Comparison of ENCODE assay signal across 18 mouse cellular contexts in genomic region chr12:31755885-31756755, GRCm38 (mm10). TPM values are rescaled to one million over a fixed set of nuclear protein-coding genes. Genes with fewer than 3 reads are reported as not detected.
DNase-seq lines count a peak whose midpoint lies in the region; ATAC-seq and TF ChIP-seq lines count a peak whose summit lies in the region.
"Had no signal": no experiment of that assay in that cellular context is flagged by ENCODE, and none has a peak within 500 bp of the region (broad histone marks: within the 10 kb centered on the region; RNA-seq: fewer than 3 reads in every experiment).

No protein-coding gene starts in this region.

- H3K4me3 ChIP-seq in kidney, postnatal 0 days (replicated peaks; ENCODE audit: low read depth, low read length) = no peak overlapping the region
- no peak overlapping the region for H3K4me3 ChIP-seq in cortical plate, adult 2 months (ENCODE audit: insufficient read depth, low read length)
- H3K4me3 ChIP-seq: heart, embryonic 10.5 days; limb, embryonic 15.5 days; lung, embryonic 15.5 days; megakaryocyte, embryonic 14.5 days had no signal

- 41% methylated on average over 2 of the region's 2 CpGs for WGBS in kidney, postnatal 0 days

- no peaks in the 10 kb centered on the region for H3K27me3 ChIP-seq in kidney, postnatal 0 days (ENCODE audit: insufficient read depth, low read length)
- H3K27me3 ChIP-seq in splenic B cell, adult 2 months (ENCODE audit: control insufficient read depth, insufficient read depth, low read length, poor library complexity, severe bottlenecking) = no peaks in the 10 kb centered on the region
- H3K27me3 ChIP-seq: limb, embryonic 15.5 days; lung, embryonic 15.5 days; megakaryocyte, embryonic 14.5 days had no signal

- no peaks in the 10 kb centered on the region for H3K4me1 ChIP-seq in kidney, postnatal 0 days (replicated peaks; ENCODE audit: insufficient read depth, low read length)
- H3K4me1 ChIP-seq in cortical plate, adult 2 months (ENCODE audit: control insufficient read depth, insufficient read depth, low read length) = peaks cover 2% of the 10 kb centered on the region
- H3K4me1 ChIP-seq: limb, embryonic 15.5 days; lung, embryonic 15.5 days had no signal

- H3K9ac ChIP-seq in kidney, postnatal 0 days (ENCODE audit: low read depth, low read length) = no peak overlapping the region
- H3K9ac ChIP-seq: limb, embryonic 15.5 days; lung, embryonic 15.5 days had no signal

- DNase-seq in kidney, postnatal 0 days (ENCODE audit: low spot score) = peak; percentile 12
- no peak for DNase-seq in kidney, adult 11 months
- DNase-seq in B cell, adult 2 months = peak; percentile 17 to 20
- peak; percentile 46 for DNase-seq in splenic B cell, adult 2 months (ENCODE audit: low read depth, low spot score)
- DNase-seq in cerebellum, adult 11-12 months = no peak
- DNase-seq in kidney, adult 18-20 months = no peak
- no peak for DNase-seq in heart, postnatal 25 days (ENCODE audit: low spot score)
- DNase-seq: adrenal gland, postnatal 25 days; cerebellum, adult 11 months; gastrocnemius, postnatal 10 days had no signal

- intact Hi-C loops in heart, postnatal 25 days (cut with DNase I) = no loop called here

- no peaks in the 10 kb centered on the region for H3K9me3 ChIP-seq in kidney, postnatal 0 days (replicated peaks; ENCODE audit: low read length)
- H3K9me3 ChIP-seq: heart, embryonic 10.5 days; limb, embryonic 15.5 days; lung, embryonic 15.5 days; megakaryocyte, embryonic 14.5 days had no signal

- no peaks in the 10 kb centered on the region for H3K36me3 ChIP-seq in kidney, postnatal 0 days (ENCODE audit: insufficient read depth, low read length)
- H3K36me3 ChIP-seq in splenic B cell, adult 2 months (ENCODE audit: control insufficient read depth, insufficient read depth, low read length, poor library complexity, severe bottlenecking) = no peaks in the 10 kb centered on the region
- H3K36me3 ChIP-seq: heart, embryonic 10.5 days; limb, embryonic 15.5 days; lung, embryonic 15.5 days had no signal

- no peak overlapping the region for H3K27ac ChIP-seq in kidney, postnatal 0 days
- H3K27ac ChIP-seq in cortical plate, adult 2 months (ENCODE audit: insufficient read depth, low read length) = peak overlapping the region; percentile 94
- H3K27ac ChIP-seq: heart, embryonic 10.5 days; limb, embryonic 15.5 days; lung, embryonic 15.5 days had no signal

- TF ChIP-seq POLR2A in cortical plate, adult 2 months (IDR thresholded peaks at IDR 0.05; ENCODE audit: extremely low read depth, insufficient read depth, low read length) = no peak

- no peak overlapping the region for H3K4me2 ChIP-seq in kidney, postnatal 0 days (ENCODE audit: low read length)
- H3K4me2 ChIP-seq: limb, embryonic 15.5 days; lung, embryonic 15.5 days had no signal

- ATAC-seq in kidney, postnatal 0 days (replicated peaks; ENCODE audit: low FRiP score, low read depth) = no peak
- ATAC-seq: intestine, postnatal 0 days had no signal

- no peak for TF ChIP-seq CTCF in kidney, postnatal 0 days (IDR thresholded peaks at IDR 0.05; ENCODE audit: low read depth)
- no peak for TF ChIP-seq CTCF in cortical plate, adult 2 months (IDR thresholded peaks at IDR 0.05; ENCODE audit: extremely low read depth, insufficient read depth, low read length)

RNA-seq across cellular contexts. Expression of gene Gpr22, which starts 42.4 kb away (rescaled TPM):
- polyA plus RNA-seq in kidney, postnatal 0 days (2015; fragmentation: Nextera tagmentation; extraction: Ambion mirVana) = 0.25 and 0.45 TPM in 2 replicates
- polyA plus RNA-seq in cortical plate, adult 2 months (2012; rRNA removed) = 26.5 and 33.1 TPM in 2 replicates
- 10 to 100 TPM; 19.5 to 20.5 TPM for total RNA-seq in heart, postnatal 25 days (2021)
- total RNA-seq: gastrocnemius, postnatal 10 days; hematopoietic stem cell, adult 5-6 weeks; monocyte, adult 5-6 weeks had no signal

Comparison
In these comparisons a context has a peak if more than half of its experiments do, and no peak if none do; other contexts are left out.
1. DNase-seq: peak in kidney, postnatal 0 days (single experiment), B cell, adult 2 months (2 of 2) and splenic B cell, adult 2 months (single experiment); none in kidney, adult 11 months (single experiment), cerebellum, adult 11-12 months (single experiment), kidney, adult 18-20 months (single experiment) and heart, postnatal 25 days (single experiment).
2. RNA of gene Gpr22, which starts 42.4 kb away (polyA plus RNA-seq): 26.5 to 33.1 TPM in cortical plate, adult 2 months; 0.25 to 0.45 TPM in kidney, postnatal 0 days; every median in the first group is over 10 times any median in the second.